Mouse (Mus musculus) lung, postnatal 0 days (tissue): Measurements from ENCODE around the gene Armh3. TPM values are rescaled to one million over a fixed set of nuclear protein-coding genes. Genes with fewer than 3 reads are reported as not detected.

Experiments
- ATAC-seq: fragments of 200-750 bp; cut with Nextera tagmentation; 2 replicates; pipeline ENCODE4 v1.8.0; 2017; ENCODE audit warnings: moderate library complexity
- DNase-seq: peaks from one replicate; pipeline ENCODE4 v3.0.0-alpha.2; 2016; ENCODE audit warnings: low spot score
- H3K27ac ChIP-seq: fragments of 300-500 bp; sonication (generic); 2 replicates; pipeline ENCODE4 v1.5.1; 2014; ENCODE audit warnings: antibody characterized with exemption, mild to moderate bottlenecking, low read length, mixed read lengths
- H3K27me3 ChIP-seq: fragments of 300-500 bp; sonication (generic); replicated peaks from 2 replicates; pipeline ENCODE4 v1.6.1; 2014; ENCODE audit warnings: low read length, mixed read lengths; ENCODE audit not compliant: insufficient read depth
- H3K36me3 ChIP-seq: fragments of 300-500 bp; sonication (generic); 2 replicates; pipeline ENCODE4 v1.6.1; 2014; ENCODE audit warnings: low read length, mixed read lengths; ENCODE audit not compliant: insufficient read depth
- H3K4me1 ChIP-seq: fragments of 300-500 bp; sonication (generic); 2 replicates; pipeline ENCODE4 v1.6.1; 2014; ENCODE audit warnings: antibody characterized with exemption, low read depth, low read length, mixed read lengths; ENCODE audit not compliant: insufficient read depth
- H3K4me2 ChIP-seq: fragments of 300-500 bp; sonication (generic); replicated peaks from 2 replicates; pipeline ENCODE4 v1.6.1; 2014; ENCODE audit warnings: low read depth, mild to moderate bottlenecking, low read length, moderate library complexity, mixed read lengths
- H3K4me3 ChIP-seq: fragments of 300-500 bp; sonication (generic); 2 replicates; pipeline ENCODE4 v1.5.1; 2014; ENCODE audit warnings: low read depth, low read length
- H3K9ac ChIP-seq: fragments of 300-500 bp; sonication (generic); replicated peaks from 2 replicates; pipeline ENCODE4 v1.6.1; 2014; ENCODE audit warnings: low read depth, mild to moderate bottlenecking
- H3K9me3 ChIP-seq: fragments of 300-500 bp; sonication (generic); 2 replicates; pipeline ENCODE4 v1.6.1; 2016; ENCODE audit warnings: low read length, mixed read lengths
- CTCF ChIP-seq: IDR thresholded peaks from 2 replicates; pipeline ENCODE4 v1.5.1; 2016; ENCODE audit warnings: antibody characterized with exemption, mild to moderate bottlenecking
- EP300 ChIP-seq: IDR thresholded peaks from 2 replicates; pipeline ENCODE4 v1.6.1; 2016; ENCODE audit warnings: antibody characterized with exemption, mild to moderate bottlenecking, control low read depth
- WGBS: fragments of 180-500 bp; shearing (Covaris S2); extraction: QIAGEN DNeasy Blood & Tissue Kit; methylation state at CpG from one replicate; pipeline ENCODE4 v1.1.7; 2014; 5-methylcytosine and 5-hydroxymethylcytosine counted together
- polyA plus RNA-seq: library from polyadenylated mRNA; unstranded; fragments of >200 nt; fragmentation: Nextera tagmentation; extraction: Ambion mirVana; gene quantifications from 2 replicates; pipeline ENCODE4 v1.2.1, GENCODE M21; 2015

The Armh3 gene
- polyA plus RNA-seq, 1 experiment from 2014 or later: 9.0 TPM

GRCm38 (mm10) chr19:46036477-46037242 lies 38.4 kb upstream of the Armh3 start:
- H3K4me1 ChIP-seq: peaks cover 31% of the 10 kb centered on the region; the same call in 1 of the 2 replicates
- H3K27me3 ChIP-seq: no peaks in the 10 kb centered on the region
- TF ChIP-seq EP300 (no peak), CTCF (peak; percentile 55)
- H3K27ac ChIP-seq: peak overlapping the region; percentile 57
- no peak overlapping the region for H3K9ac ChIP-seq
- H3K36me3 ChIP-seq: peaks cover 42% of the 10 kb centered on the region
- no peaks in the 10 kb centered on the region for H3K9me3 ChIP-seq
- ATAC-seq (no peak), DNase-seq (peak; percentile 23)
- peak overlapping the region; percentile 83 for H3K4me2 ChIP-seq
- 60% methylated on average over 13 of the region's 13 CpGs for WGBS
- peak overlapping the region; percentile 59; the same call in 1 of the 2 replicates for H3K4me3 ChIP-seq

GRCm38 (mm10) chr19:46035971-46036370 lies 37.7 kb upstream of the Armh3 start:
- Histone ChIP-seq H3K4me3 (no peak overlapping the region), H3K9ac (no peak overlapping the region), H3K4me2 (no peak overlapping the region), H3K27ac (no peak overlapping the region), H3K9me3 (no peaks in the 10 kb centered on the region), H3K4me1 (peaks cover 24% of the 10 kb centered on the region; the same call in 1 of the 2 replicates), H3K27me3 (no peaks in the 10 kb centered on the region), H3K36me3 (peaks cover 42% of the 10 kb centered on the region)
- 84% methylated on average over 13 of the region's 13 CpGs for WGBS
- TF ChIP-seq CTCF (no peak), EP300 (no peak)
- DNase-seq (no peak), ATAC-seq (no peak)

DNA sequence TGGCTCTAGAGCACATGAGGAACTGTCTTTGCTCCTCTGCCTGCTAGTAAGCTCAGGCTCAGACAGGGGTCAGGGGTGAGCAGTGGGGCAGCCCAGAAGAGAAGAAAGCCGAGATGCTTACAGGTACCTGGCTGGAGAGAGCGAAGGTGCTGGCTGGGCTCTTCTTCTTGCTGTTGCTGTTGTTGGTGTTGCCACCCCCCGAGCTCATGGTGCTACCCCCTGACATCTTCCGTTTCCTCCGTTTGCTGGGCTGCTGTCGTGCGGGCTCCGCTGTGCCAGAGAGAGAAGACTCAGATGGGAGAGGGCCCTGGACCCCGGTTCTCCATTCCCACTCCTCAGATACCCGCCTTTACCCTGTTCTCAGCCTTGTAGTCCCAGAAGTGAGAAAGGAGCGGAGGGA lies 35.6 kb upstream of the Armh3 start:
- H3K27ac ChIP-seq: no peak overlapping the region
- TF ChIP-seq CTCF (no peak), EP300 (no peak)
- peaks cover 18% of the 10 kb centered on the region; the same call in 1 of the 2 replicates for H3K4me1 ChIP-seq
- peaks cover 42% of the 10 kb centered on the region for H3K36me3 ChIP-seq
- ATAC-seq (no peak), DNase-seq (no peak)
- no peak overlapping the region for H3K4me2 ChIP-seq
- no peaks in the 10 kb centered on the region for H3K9me3 ChIP-seq
- H3K9ac ChIP-seq: no peak overlapping the region
- 88% methylated on average over 11 of the region's 11 CpGs for WGBS
- no peaks in the 10 kb centered on the region for H3K27me3 ChIP-seq
- H3K4me3 ChIP-seq: no peak overlapping the region

DNA sequence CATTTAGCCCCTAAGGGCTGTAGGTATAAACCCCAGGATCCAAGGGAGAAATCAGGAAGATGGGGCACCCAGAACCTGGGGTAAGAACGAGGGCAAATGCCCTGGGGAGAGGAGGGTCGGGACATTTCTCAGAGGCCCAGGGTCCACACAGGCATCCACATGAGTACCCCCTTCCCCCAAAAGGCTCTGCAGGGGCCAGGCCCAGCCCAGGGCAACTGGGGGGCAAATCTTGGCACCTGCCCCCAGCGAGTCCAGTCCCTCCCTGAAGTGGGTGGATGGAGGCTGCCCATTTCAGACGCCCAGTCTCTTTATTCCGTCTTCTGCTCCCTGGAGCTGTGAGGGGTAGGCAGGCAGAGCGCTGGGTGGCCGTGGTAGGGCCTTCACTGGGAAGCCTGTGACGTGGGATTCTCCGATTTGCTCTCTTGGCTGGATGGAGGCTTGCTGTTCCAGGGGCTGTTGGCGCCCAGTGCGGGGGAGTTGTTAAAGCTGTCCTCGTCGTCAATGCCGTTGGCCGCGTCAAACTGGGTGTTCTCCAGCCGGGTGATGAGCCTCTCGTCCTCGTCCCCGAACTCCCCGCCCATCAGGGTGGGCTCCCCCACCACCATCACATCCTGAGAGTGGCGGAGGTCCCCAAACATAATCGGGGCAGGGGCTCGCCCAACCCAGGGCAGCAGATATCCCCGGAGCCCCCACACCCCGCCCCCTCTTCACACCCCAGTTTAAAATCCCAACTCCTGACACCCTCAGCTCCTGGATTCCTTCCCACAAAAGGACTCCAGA lies 34.6 kb upstream of the Armh3 start:
- peaks cover 10% of the 10 kb centered on the region; the same call in 1 of the 2 replicates for H3K4me1 ChIP-seq
- TF ChIP-seq EP300 (no peak), CTCF (no peak)
- H3K9me3 ChIP-seq: no peaks in the 10 kb centered on the region
- WGBS: 85% methylated on average over 26 of the region's 26 CpGs
- ATAC-seq (no peak), DNase-seq (no peak)
- peaks cover 42% of the 10 kb centered on the region for H3K36me3 ChIP-seq
- H3K9ac ChIP-seq: no peak overlapping the region
- no peak overlapping the region for H3K27ac ChIP-seq
- no peaks in the 10 kb centered on the region for H3K27me3 ChIP-seq
- H3K4me3 ChIP-seq: no peak overlapping the region
- H3K4me2 ChIP-seq: no peak overlapping the region

DNA sequence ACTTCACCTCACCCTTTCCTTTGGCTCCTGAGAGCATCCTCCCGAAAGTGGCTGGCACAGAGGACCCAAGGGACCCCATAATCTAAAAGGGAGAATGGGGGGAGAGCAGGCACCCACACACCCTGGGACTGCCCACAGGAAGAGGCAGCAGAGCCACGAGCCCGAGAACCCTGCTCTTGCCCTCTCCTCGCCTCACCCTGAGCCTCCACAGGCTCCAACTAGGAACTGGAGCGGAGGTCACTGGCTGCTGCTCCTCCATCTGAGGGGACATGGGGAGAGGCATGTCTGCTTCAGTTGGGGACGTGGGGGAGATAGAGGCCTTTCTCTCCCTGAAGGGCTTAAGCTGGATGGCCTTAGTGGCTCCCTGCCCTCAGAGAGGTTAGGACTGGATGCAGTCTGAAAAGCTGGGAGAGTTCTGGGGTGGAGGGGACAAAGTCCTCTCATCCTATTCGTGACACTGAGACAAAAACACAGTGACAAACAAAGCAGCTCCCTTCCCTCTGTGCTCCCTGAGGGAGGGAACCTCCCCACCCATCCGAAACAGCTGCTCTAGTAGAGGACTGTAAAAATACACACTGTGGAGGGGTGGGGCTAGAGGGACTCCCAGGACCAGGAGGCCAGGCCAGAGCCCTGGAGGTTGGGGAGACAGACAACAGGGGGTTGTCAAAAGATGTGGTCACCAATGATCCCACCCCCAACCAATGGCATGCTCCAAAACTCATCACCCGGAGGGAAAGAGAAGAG lies 33.6 kb upstream of the Armh3 start:
- ATAC-seq: no peak
- Histone ChIP-seq H3K4me1 (no peaks in the 10 kb centered on the region), H3K27ac (no peak overlapping the region)

More for the DNA sequence above, 33.6 kb upstream of the Armh3 start:
- TF ChIP-seq CTCF (no peak), EP300 (no peak)
- Histone ChIP-seq H3K36me3 (peaks cover 42% of the 10 kb centered on the region), H3K9me3 (no peaks in the 10 kb centered on the region), H3K4me2 (no peak overlapping the region), H3K27me3 (no peaks in the 10 kb centered on the region), H3K9ac (no peak overlapping the region), H3K4me3 (no peak overlapping the region)
- no peak for DNase-seq
- WGBS: 73% methylated on average over 9 of the region's 9 CpGs
